Comparison of ENCODE assay signal across 8 mouse cellular contexts in the genomic region with DNA sequence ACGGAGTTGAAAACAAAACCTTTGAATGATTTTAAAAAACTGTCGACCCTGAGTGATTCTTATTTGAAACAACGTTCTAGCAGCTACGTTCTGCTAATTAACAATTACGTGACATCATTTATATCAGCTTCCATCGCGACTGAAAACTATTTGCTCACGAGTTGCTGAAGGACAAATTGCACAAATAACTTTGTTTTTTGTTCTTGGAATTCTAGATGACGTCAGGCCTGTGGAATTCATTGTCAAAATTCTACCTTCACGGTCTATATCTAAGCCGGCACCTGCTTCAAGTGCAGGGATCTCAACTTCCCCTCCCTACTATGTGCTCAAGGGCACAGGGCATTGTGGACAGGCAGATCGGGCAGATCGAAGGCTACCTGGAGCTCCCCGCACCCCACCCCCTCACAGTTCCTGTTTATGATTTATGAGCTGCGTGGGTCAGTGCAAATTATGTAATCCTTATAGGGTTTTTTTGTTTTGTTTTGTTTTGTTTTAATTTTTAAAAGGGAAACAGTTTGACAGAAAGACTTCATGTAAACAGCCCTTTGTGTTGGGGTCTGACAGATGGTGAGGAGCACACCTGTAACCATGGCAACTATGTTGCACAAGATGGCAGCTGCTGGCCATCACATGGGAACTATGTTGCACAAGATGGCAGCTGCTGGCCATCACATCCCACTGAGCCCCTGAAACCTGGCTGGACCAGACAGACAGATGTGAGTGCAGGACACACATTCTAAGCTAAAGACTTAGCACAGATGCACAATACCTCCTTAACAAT. TPM values are rescaled to one million over a fixed set of nuclear protein-coding genes. Genes with fewer than 3 reads are reported as not detected.
A peak's percentile ranks its signal among the peaks of the same experiment; 100 is the strongest.
DNase-seq lines count a peak whose midpoint lies in the region; ATAC-seq and TF ChIP-seq lines count a peak whose summit lies in the region.

No protein-coding gene starts in this region.

- TF ChIP-seq POLR2A in limb, embryonic 14.5 days (IDR thresholded peaks at IDR 0.05; ENCODE audit: borderline replicate concordance, extremely low read depth, insufficient read depth, insufficient read length), result no peak

- DNase-seq in liver, embryonic 11.5 days (ENCODE audit: low spot score), result no peak
- no peak for DNase-seq in liver
- peak; percentile 50 for DNase-seq in forebrain, postnatal 0 days
- no peak for DNase-seq in limb, embryonic 14.5 days (ENCODE audit: low spot score)
- DNase-seq in layer of hippocampus, postnatal 10 days (ENCODE audit: low spot score in 2 of 2), result no peak
- DNase-seq in left cerebral cortex, adult 11 months (ENCODE audit: low spot score), result no peak

- no peak overlapping the region for H3K4me3 ChIP-seq in liver, embryonic 11.5 days (ENCODE audit: low read depth, low read length)
- H3K4me3 ChIP-seq in forebrain, postnatal 0 days (ENCODE audit: low read depth, low read length), result no peak overlapping the region
- H3K4me3 ChIP-seq in limb, embryonic 14.5 days (replicated peaks; ENCODE audit: low read length), result no peak overlapping the region
- no peak overlapping the region for H3K4me3 ChIP-seq in neural tube, embryonic 14.5 days (ENCODE audit: low read depth, low read length)

- H3K27ac ChIP-seq in liver, embryonic 11.5 days (ENCODE audit: low read depth, low read length), result peak overlapping the region; percentile 69
- no peak overlapping the region for H3K27ac ChIP-seq in forebrain, postnatal 0 days (ENCODE audit: low read depth, low read length)
- H3K27ac ChIP-seq in limb, embryonic 14.5 days (replicated peaks; ENCODE audit: low read depth, low read length), result peak overlapping the region; percentile 33; the same call in 1 of the 2 replicates
- no peak overlapping the region for H3K27ac ChIP-seq in neural tube, embryonic 14.5 days (ENCODE audit: low read depth, low read length)

- H3K4me2 ChIP-seq in liver, embryonic 11.5 days, result no peak overlapping the region
- no peak overlapping the region for H3K4me2 ChIP-seq in forebrain, postnatal 0 days (ENCODE audit: low read depth)
- no peak overlapping the region for H3K4me2 ChIP-seq in limb, embryonic 14.5 days (replicated peaks; ENCODE audit: low read depth, low read length, severe bottlenecking)
- H3K4me2 ChIP-seq in neural tube, embryonic 14.5 days (ENCODE audit: low read depth, low read length), result no peak overlapping the region

- H3K9me3 ChIP-seq in liver, embryonic 11.5 days (ENCODE audit: control insufficient read depth, low read length), result no peaks in the 10 kb centered on the region
- H3K9me3 ChIP-seq in forebrain, postnatal 0 days (ENCODE audit: low read length), result no peaks in the 10 kb centered on the region
- no peaks in the 10 kb centered on the region for H3K9me3 ChIP-seq in limb, embryonic 14.5 days (ENCODE audit: control insufficient read depth, low read length)
- H3K9me3 ChIP-seq in neural tube, embryonic 14.5 days (ENCODE audit: control insufficient read depth, low read length), result no peaks in the 10 kb centered on the region

- no peak overlapping the region for H3K9ac ChIP-seq in liver, embryonic 11.5 days (ENCODE audit: low read depth, low read length)
- no peak overlapping the region for H3K9ac ChIP-seq in forebrain, postnatal 0 days
- H3K9ac ChIP-seq in limb, embryonic 14.5 days (ENCODE audit: low read depth, low read length, severe bottlenecking), result no peak overlapping the region
- H3K9ac ChIP-seq in neural tube, embryonic 14.5 days (replicated peaks; ENCODE audit: low read depth, low read length), result no peak overlapping the region

- no peaks in the 10 kb centered on the region for H3K27me3 ChIP-seq in liver, embryonic 11.5 days (replicated peaks; ENCODE audit: control insufficient read depth, insufficient read depth, low read length)
- H3K27me3 ChIP-seq in forebrain, postnatal 0 days (ENCODE audit: insufficient read depth, low read length), result no peaks in the 10 kb centered on the region
- H3K27me3 ChIP-seq in limb, embryonic 14.5 days (ENCODE audit: control insufficient read depth, insufficient read depth, low read length), result no peaks in the 10 kb centered on the region
- no peaks in the 10 kb centered on the region for H3K27me3 ChIP-seq in neural tube, embryonic 14.5 days (ENCODE audit: control insufficient read depth, insufficient read depth, low read length)

- ATAC-seq in liver, embryonic 11.5 days (replicated peaks; ENCODE audit: low FRiP score), result no peak
- peak; percentile 70 for ATAC-seq in forebrain, postnatal 0 days
- 0 out of 2 replicates have a peak, but pooled peaks have one; percentile 17 for ATAC-seq in limb, embryonic 14.5 days (ENCODE audit: low FRiP score, low read depth)
- ATAC-seq in neural tube, embryonic 14.5 days (ENCODE audit: low read depth), result peak; percentile 65; the same call in 1 of the 2 replicates
- ATAC-seq in monocyte, adult 5-6 weeks (replicated peaks; ENCODE audit: insufficient number of reproducible peaks, low FRiP score, low TSS enrichment, poor library complexity, severe bottlenecking), result no peak

- WGBS in liver, embryonic 11.5 days, result 72% methylated on average over 15 of the region's 15 CpGs
- 45% methylated on average over 15 of the region's 15 CpGs for WGBS in forebrain, postnatal 0 days
- WGBS in limb, embryonic 14.5 days, result 52% methylated on average over 15 of the region's 15 CpGs
- WGBS in neural tube, embryonic 14.5 days, result 76% methylated on average over 15 of the region's 15 CpGs

- peaks cover 27% of the 10 kb centered on the region for H3K4me1 ChIP-seq in liver, embryonic 11.5 days (replicated peaks; ENCODE audit: control insufficient read depth, insufficient read depth, low read length)
- 0 out of 2 replicates have a peak, but pooled peaks cover 4% of the 10 kb centered on the region for H3K4me1 ChIP-seq in forebrain, postnatal 0 days (ENCODE audit: insufficient read depth)
- peaks cover 24% of the 10 kb centered on the region for H3K4me1 ChIP-seq in limb, embryonic 14.5 days (ENCODE audit: control insufficient read depth, insufficient read depth, low read length)
- no peaks in the 10 kb centered on the region for H3K4me1 ChIP-seq in neural tube, embryonic 14.5 days (ENCODE audit: control insufficient read depth, insufficient read depth, low read length)

- H3K36me3 ChIP-seq in liver, embryonic 11.5 days (ENCODE audit: control insufficient read depth, insufficient read depth, low read length), result peaks cover 2% of the 10 kb centered on the region; the same call in 1 of the 2 replicates
- H3K36me3 ChIP-seq in forebrain, postnatal 0 days (ENCODE audit: insufficient read depth), result 0 out of 2 replicates have a peak, but pooled peaks cover 2% of the 10 kb centered on the region
- 0 out of 2 replicates have a peak, but pooled peaks cover 4% of the 10 kb centered on the region for H3K36me3 ChIP-seq in limb, embryonic 14.5 days (ENCODE audit: control insufficient read depth, insufficient read depth, low read length)
- no peaks in the 10 kb centered on the region for H3K36me3 ChIP-seq in neural tube, embryonic 14.5 days (ENCODE audit: control insufficient read depth, insufficient read depth, low read length)

- TF ChIP-seq CTCF in forebrain, postnatal 0 days (IDR thresholded peaks at IDR 0.05; ENCODE audit: low read depth), result no peak

RNA-seq across cellular contexts. Expression of a gene that starts 21.2 kb away (rescaled TPM):
- polyA plus RNA-seq in liver, embryonic 11.5 days (2014; fragmentation: Nextera tagmentation; extraction: Ambion mirVana), result 142 and 156 TPM in 2 replicates
- 28.4 and 41.7 TPM in 2 replicates for total RNA-seq in forebrain, postnatal 0 days (2014; rRNA removed)
- polyA plus RNA-seq in forebrain, postnatal 0 days (2015; fragmentation: Nextera tagmentation; extraction: Ambion mirVana), result 20.1 and 28.0 TPM in 2 replicates
- 38.5 and 48.0 TPM in 2 replicates for polyA plus RNA-seq in limb, embryonic 14.5 days (2012; rRNA removed)
- 77.2 and 84.0 TPM in 2 replicates for polyA plus RNA-seq in limb, embryonic 14.5 days (2014; fragmentation: Nextera tagmentation; extraction: Ambion mirVana)
- 65.2 and 74.2 TPM in 2 replicates for polyA plus RNA-seq in neural tube, embryonic 14.5 days (2014; fragmentation: Nextera tagmentation; extraction: Ambion mirVana)
- total RNA-seq in monocyte, adult 5-6 weeks (2017), result 16.2 to 46.7 TPM (median 20.2 TPM) in 3 replicates
- total RNA-seq in layer of hippocampus, postnatal 10 days (2021), result 10 to 100 TPM; 12.2 to 12.9 TPM

RNA-seq across cellular contexts. Expression of a gene that starts 57.1 kb away (rescaled TPM):
- polyA plus RNA-seq in liver, embryonic 11.5 days (2014; fragmentation: Nextera tagmentation; extraction: Ambion mirVana), result 29.5 and 33.0 TPM in 2 replicates
- total RNA-seq in forebrain, postnatal 0 days (2014; rRNA removed), result 0.10 and 1.1 TPM in 2 replicates
- polyA plus RNA-seq in forebrain, postnatal 0 days (2015; fragmentation: Nextera tagmentation; extraction: Ambion mirVana), result 0.38 and 0.39 TPM in 2 replicates
- 0.16 and 0.46 TPM in 2 replicates for polyA plus RNA-seq in limb, embryonic 14.5 days (2012; rRNA removed)
- polyA plus RNA-seq in limb, embryonic 14.5 days (2014; fragmentation: Nextera tagmentation; extraction: Ambion mirVana), result 0.21 and 0.33 TPM in 2 replicates
- polyA plus RNA-seq in neural tube, embryonic 14.5 days (2014; fragmentation: Nextera tagmentation; extraction: Ambion mirVana), result 1.7 and 2.7 TPM in 2 replicates
- 2.1 to 10.0 TPM (median 3.9 TPM) in 3 replicates for total RNA-seq in monocyte, adult 5-6 weeks (2017)
- under 1 TPM; 0.56 to 0.59 TPM for total RNA-seq in layer of hippocampus, postnatal 10 days (2021)

Comparison
In these comparisons a context has a peak if more than half of its experiments do, and no peak if none do; other contexts are left out.
1. ATAC-seq: peak in forebrain, postnatal 0 days (single experiment), limb, embryonic 14.5 days (single experiment) and neural tube, embryonic 14.5 days (single experiment); none in liver, embryonic 11.5 days (single experiment) and monocyte, adult 5-6 weeks (single experiment).
2. H3K27ac ChIP-seq: peak in liver, embryonic 11.5 days (single experiment) and limb, embryonic 14.5 days (single experiment); none in forebrain, postnatal 0 days (single experiment) and neural tube, embryonic 14.5 days (single experiment).